Mouse (Mus musculus): ENCODE results near the gene Rpl23.

DNA sequence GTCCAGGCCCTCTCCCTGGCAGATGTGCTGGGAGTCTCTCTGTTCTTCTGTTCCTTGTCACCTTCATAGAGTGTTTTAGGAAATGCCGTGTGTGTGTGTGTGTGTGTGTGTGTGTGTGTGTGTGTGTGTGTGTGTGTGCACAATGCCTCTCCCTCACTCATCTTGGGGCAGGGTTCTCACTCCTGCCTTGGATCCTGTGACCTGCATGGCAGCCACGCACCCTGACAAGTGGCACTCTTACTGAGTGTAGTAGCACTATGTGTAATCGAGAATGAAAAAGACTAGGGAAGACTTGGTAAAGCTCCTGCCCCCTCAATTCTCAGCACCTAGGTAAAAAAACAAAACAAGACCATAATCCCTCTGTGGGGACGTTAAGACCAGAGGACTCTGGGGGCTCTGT, 36.9 kb upstream of the Rpl23 start:
- TF ChIP-seq POLR2A (IDR thresholded peaks at IDR 0.05; ENCODE audit: low read depth, low read length) (no peak), CTCF (IDR thresholded peaks at IDR 0.05; ENCODE audit: extremely low read depth, insufficient read depth, insufficient read length, insufficient replicate concordance) (no peak)

All from spleen, adult 2 months (tissue).